Mouse (Mus musculus): ENCODE results near the gene Asb1. TPM values are rescaled to one million over a fixed set of nuclear protein-coding genes. Genes with fewer than 3 reads are reported as not detected.

Gene Asb1
- total RNA-seq, 1 experiment from 2014 or later: 10.6 TPM

- ATAC-seq (ENCODE audit: extremely low read depth, insufficient number of reproducible peaks, low FRiP score, poor library complexity, severe bottlenecking): no peak
These were observed 55.2 kb downstream of the Asb1 start for GRCm38 (mm10) chr1:91595521-91596020.

GRCm38 (mm10) chr1:91597611-91598010, 57.3 kb downstream of the Asb1 start:
- no peak for ATAC-seq (ENCODE audit: extremely low read depth, insufficient number of reproducible peaks, low FRiP score, poor library complexity, severe bottlenecking)

GRCm38 (mm10) chr1:91600671-91601361, 60.5 kb downstream of the Asb1 start:
- no peak for ATAC-seq (ENCODE audit: extremely low read depth, insufficient number of reproducible peaks, low FRiP score, poor library complexity, severe bottlenecking)

- ATAC-seq (ENCODE audit: extremely low read depth, insufficient number of reproducible peaks, low FRiP score, poor library complexity, severe bottlenecking): no peak
These were observed 61.2 kb downstream of the Asb1 start for GRCm38 (mm10) chr1:91601362-91602096.

- ATAC-seq (ENCODE audit: extremely low read depth, insufficient number of reproducible peaks, low FRiP score, poor library complexity, severe bottlenecking): no peak
These were observed 65.3 kb downstream of the Asb1 start for GRCm38 (mm10) chr1:91605632-91606031.

- no peak for ATAC-seq (ENCODE audit: extremely low read depth, insufficient number of reproducible peaks, low FRiP score, poor library complexity, severe bottlenecking)
These were observed 66.4 kb downstream of the Asb1 start for GRCm38 (mm10) chr1:91606701-91607100.

- ATAC-seq (ENCODE audit: extremely low read depth, insufficient number of reproducible peaks, low FRiP score, poor library complexity, severe bottlenecking): no peak
These were observed 66.8 kb downstream of the Asb1 start for GRCm38 (mm10) chr1:91607141-91607540.

Other genes with a start within 250 kb of the Asb1 start
- gene Scly, start 242.2 kb upstream of the Asb1 start, total RNA-seq (2017): 19.5 and 21.2 TPM in 2 replicates
- 0.12 TPM in 2 replicates for gene Espnl, start 218.5 kb upstream of the Asb1 start, total RNA-seq (2017)
- 0.12 TPM in 1 of 2 replicates, not detected in the other for gene Klhl30, start 189.5 kb upstream of the Asb1 start, total RNA-seq (2017)
- not detected in 2 replicates for gene Erfe, start 174.1 kb upstream of the Asb1 start, total RNA-seq (2017)
- 140 and 154 TPM in 2 replicates for gene Ilkap, start 141.7 kb upstream of the Asb1 start, total RNA-seq (2017)
- 19.1 and 25.7 TPM in 2 replicates for gene Hes6, start 126.5 kb upstream of the Asb1 start, total RNA-seq (2017)
- 6.5 and 15.8 TPM in 2 replicates for gene Per2, start 81.2 kb upstream of the Asb1 start, total RNA-seq (2017)
- gene Traf3ip1, start 45.9 kb upstream of the Asb1 start, total RNA-seq (2017): 7.2 and 8.4 TPM in 2 replicates

Measured in neutrophil, adult 5-6 weeks (primary cell).